Mouse (Mus musculus) ES-Bruce4 (cell line): ENCODE results near the gene Tnfsfm13. TPM values are rescaled to one million over a fixed set of nuclear protein-coding genes. Genes with fewer than 3 reads are reported as not detected.
A peak's percentile ranks its signal among the peaks of the same experiment; 100 is the strongest.

ENCODE experiments used
- H3K27ac ChIP-seq: 2 replicates; pipeline ENCODE4 v1.5.1; 2012; ENCODE audit warnings: low read length, inconsistent platforms; ENCODE audit not compliant: insufficient read depth
- H3K27me3 ChIP-seq: 2 replicates; pipeline ENCODE4 v1.6.1; 2012; ENCODE audit warnings: mild to moderate bottlenecking, low read length, inconsistent platforms; ENCODE audit not compliant: control insufficient read depth, poor library complexity, insufficient read depth, severe bottlenecking
- H3K36me3 ChIP-seq: 2 replicates; pipeline ENCODE4 v1.6.1; 2012; ENCODE audit warnings: inconsistent platforms, mild to moderate bottlenecking, low read length, moderate library complexity; ENCODE audit not compliant: control insufficient read depth, poor library complexity, insufficient read depth, severe bottlenecking
- H3K4me1 ChIP-seq: one replicate; pipeline ENCODE4 v1.8.1; 2011; ENCODE audit warnings: low read length; ENCODE audit not compliant: control insufficient read depth, insufficient read depth
- H3K4me3 ChIP-seq: 2 replicates; pipeline ENCODE4 v1.5.1; 2011; ENCODE audit warnings: low read depth, mild to moderate bottlenecking, low read length
- H3K9ac ChIP-seq: 2 replicates; pipeline ENCODE4 v1.6.1; 2012; ENCODE audit warnings: low read depth, mild to moderate bottlenecking, inconsistent platforms; ENCODE audit not compliant: poor library complexity, severe bottlenecking
- H3K9me3 ChIP-seq: replicated peaks from 2 replicates; pipeline ENCODE4 v1.6.1; 2012; ENCODE audit warnings: mild to moderate bottlenecking, low read length, inconsistent platforms; ENCODE audit not compliant: control insufficient read depth, poor library complexity, insufficient read depth, severe bottlenecking
- CTCF ChIP-seq: IDR thresholded peaks from one replicate; pipeline ENCODE4 v1.8.1; 2011; ENCODE audit warnings: low read depth, low read length
- EP300 ChIP-seq: IDR thresholded peaks from 2 replicates; pipeline ENCODE4 v1.6.1; 2011; ENCODE audit warnings: low read depth, low read length; ENCODE audit not compliant: insufficient read depth
- POLR2A ChIP-seq: IDR thresholded peaks from one replicate; pipeline ENCODE4 v1.8.1; 2011; ENCODE audit warnings: low read length; ENCODE audit not compliant: insufficient read depth
- polyA plus RNA-seq: library from polyadenylated mRNA; stranded (reverse); fragments of >200 nt; gene quantifications from 2 replicates; pipeline ENCODE4 v1.2.4, GENCODE M21; 2011; ENCODE audit warnings: low read depth; ENCODE audit not compliant: missing spikeins, insufficient read depth, insufficient read length

Tnfsfm13 gene
- polyA plus RNA-seq, 1 experiment = 3.6 TPM

DNA sequence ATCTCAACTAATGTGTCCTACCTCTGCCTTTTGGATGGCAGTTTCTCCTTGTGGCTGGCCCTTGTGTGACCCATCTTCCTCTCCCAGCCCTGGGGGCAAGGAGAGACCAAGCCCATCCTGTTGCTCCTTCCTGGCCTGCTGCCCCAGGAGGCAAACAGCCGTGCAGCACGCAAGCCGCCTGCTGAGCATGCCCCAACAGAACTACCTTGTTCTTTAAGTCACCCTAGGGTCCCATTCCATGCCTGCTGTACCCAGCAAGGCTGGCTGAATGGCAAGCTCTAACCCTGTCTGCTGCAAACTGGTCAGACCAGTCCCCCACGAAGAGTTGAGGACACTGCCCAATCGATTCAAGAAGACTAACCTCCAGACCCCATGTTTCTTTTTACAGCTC is 39.8 kb downstream of the Tnfsfm13 start:
- no peaks in the 10 kb centered on the region for H3K27me3 ChIP-seq
- no peaks in the 10 kb centered on the region for H3K9me3 ChIP-seq
- TF ChIP-seq POLR2A (no peak), EP300 (peak; percentile 93), CTCF (no peak)
- peak overlapping the region; percentile 85 for H3K27ac ChIP-seq
- peak overlapping the region; percentile 77 for H3K9ac ChIP-seq
- H3K36me3 ChIP-seq = peaks cover 20% of the 10 kb centered on the region
- H3K4me3 ChIP-seq = peak overlapping the region; percentile 77
- H3K4me1 ChIP-seq = no peaks in the 10 kb centered on the region

DNA sequence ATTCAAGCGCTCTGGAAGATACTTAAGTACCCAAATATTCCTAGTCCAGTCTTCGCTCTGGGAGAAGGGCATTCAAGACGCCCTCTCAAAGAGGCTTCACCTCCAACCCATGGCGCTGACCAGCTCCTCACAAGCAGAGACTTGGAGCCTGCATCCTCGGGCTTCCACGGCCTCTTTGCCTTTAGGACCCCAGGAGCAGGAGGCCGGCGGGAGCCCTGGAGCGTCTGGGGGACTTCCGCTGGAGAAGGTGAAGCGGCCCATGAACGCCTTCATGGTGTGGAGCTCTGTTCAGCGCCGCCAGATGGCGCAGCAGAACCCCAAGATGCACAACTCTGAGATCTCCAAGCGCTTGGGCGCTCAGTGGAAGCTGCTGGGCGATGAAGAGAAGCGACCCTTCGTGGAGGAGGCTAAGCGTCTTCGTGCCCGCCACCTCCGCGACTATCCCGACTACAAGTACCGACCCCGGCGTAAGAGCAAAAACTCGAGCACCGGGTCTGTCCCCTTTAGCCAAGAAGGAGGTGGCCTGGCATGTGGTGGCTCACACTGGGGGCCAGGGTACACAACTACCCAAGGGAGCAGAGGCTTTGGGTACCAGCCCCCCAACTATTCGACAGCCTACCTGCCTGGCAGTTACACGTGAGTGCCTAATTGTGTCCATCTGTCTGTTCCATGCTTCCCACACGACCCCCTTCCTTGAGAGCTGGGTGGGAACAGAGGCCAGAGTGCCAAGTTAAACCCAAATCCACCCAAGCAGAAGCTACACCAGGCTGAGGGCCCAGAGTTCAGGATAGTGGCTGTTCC is 40.4 kb downstream of the Tnfsfm13 start, which contains the start of gene Sox15:
Gene Sox15, plus strand, starts transcription at position 51 of the 801 bp plus-strand sequence.
- peak within 1 kb of the TSS; percentile 77 for H3K9ac ChIP-seq
- peak within 1 kb of the TSS; percentile 85 for H3K27ac ChIP-seq
- peak within 1 kb of the TSS; percentile 77 for H3K4me3 ChIP-seq
- TF ChIP-seq CTCF = peak; percentile 70
- peak; percentile 16 for TF ChIP-seq POLR2A
- TF ChIP-seq EP300 = 0 out of 2 replicates have a peak, but pooled peaks have one; percentile 33
- peaks cover 26% of the 10 kb centered on the region for H3K36me3 ChIP-seq
- no peaks in the 10 kb centered on the region for H3K9me3 ChIP-seq
- H3K4me1 ChIP-seq = no peaks in the 10 kb centered on the region
- no peaks in the 10 kb centered on the region for H3K27me3 ChIP-seq

DNA sequence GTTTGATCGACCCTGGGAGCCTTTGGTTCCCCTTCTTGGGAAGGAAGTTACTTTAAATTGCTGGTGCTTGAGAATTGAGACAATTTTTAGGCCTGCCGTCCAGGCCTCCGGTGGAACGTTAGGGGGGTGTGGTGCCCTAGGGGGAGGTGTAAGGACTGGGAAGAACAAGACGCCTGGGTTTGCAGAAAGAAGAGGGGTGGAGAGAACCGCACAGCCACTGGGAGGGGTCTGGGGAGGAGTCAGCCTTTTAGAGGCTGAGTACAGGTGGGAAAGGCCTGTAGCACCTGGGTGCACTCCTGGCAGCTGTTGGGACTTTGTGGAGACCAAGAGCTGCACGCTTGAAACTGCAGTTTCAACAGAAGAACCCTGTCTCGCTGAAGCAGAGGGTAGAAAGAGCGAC is 41.1 kb downstream of the Tnfsfm13 start:
- Histone ChIP-seq H3K4me1 (no peaks in the 10 kb centered on the region), H3K9me3 (no peaks in the 10 kb centered on the region), H3K27me3 (no peaks in the 10 kb centered on the region), H3K27ac (peak overlapping the region; percentile 85), H3K9ac (peak overlapping the region; percentile 77), H3K36me3 (peaks cover 32% of the 10 kb centered on the region), H3K4me3 (peak overlapping the region; percentile 77)
- peak; percentile 70; the same call in 1 of the 2 replicates for TF ChIP-seq EP300
- no peak for TF ChIP-seq CTCF
- peak; percentile 97 for TF ChIP-seq POLR2A

DNA sequence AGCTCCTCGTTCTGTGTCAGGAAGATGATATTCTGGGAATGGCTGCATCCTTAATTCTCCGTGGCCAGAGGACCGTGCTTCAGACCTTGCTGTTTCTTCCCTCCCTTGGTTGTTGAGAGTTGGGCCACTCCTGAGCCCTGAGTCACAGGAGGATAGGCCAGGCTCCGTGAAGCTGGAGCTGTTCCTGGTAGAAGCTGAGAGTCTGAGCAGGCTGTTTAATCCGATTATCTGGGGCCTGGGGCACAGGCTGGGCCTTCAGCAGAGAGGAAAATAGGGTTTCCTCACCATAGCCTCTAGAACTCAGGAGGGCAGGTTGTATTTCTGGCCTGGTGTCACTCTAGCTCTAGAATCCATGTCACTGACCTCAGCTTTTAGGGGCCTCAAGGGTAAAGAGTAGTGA is 42.5 kb downstream of the Tnfsfm13 start:
- H3K27ac ChIP-seq = peak overlapping the region; percentile 85
- H3K36me3 ChIP-seq = peaks cover 40% of the 10 kb centered on the region
- no peaks in the 10 kb centered on the region for H3K9me3 ChIP-seq
- no peak overlapping the region for H3K9ac ChIP-seq
- no peak for TF ChIP-seq POLR2A
- no peak for TF ChIP-seq CTCF
- no peak for TF ChIP-seq EP300
- H3K4me3 ChIP-seq = no peak overlapping the region
- H3K27me3 ChIP-seq = no peaks in the 10 kb centered on the region
- no peaks in the 10 kb centered on the region for H3K4me1 ChIP-seq

DNA sequence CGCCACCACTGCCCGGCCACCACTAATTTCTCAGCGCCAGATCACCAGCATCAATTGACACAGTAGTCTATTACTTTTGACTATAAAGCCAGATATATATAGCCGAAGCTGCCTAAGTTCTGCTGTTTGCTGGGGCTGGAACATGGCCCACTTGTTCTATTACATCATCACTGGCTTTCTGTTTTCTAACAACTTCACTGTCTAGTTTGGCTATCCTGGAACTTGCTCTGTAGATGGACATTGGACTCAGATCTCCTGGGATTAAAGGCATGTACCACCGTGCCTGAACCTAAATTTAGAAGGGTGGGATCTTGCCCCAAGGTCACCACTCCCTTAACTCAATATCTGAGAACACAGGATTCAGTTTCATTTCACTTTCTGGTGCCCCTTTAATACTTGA is 50.0 kb downstream of the Tnfsfm13 start:
- Histone ChIP-seq H3K27ac (no peak overlapping the region), H3K9ac (no peak overlapping the region), H3K27me3 (no peaks in the 10 kb centered on the region), H3K9me3 (no peaks in the 10 kb centered on the region), H3K4me1 (no peaks in the 10 kb centered on the region), H3K4me3 (no peak overlapping the region), H3K36me3 (peaks cover 88% of the 10 kb centered on the region)
- TF ChIP-seq EP300 = no peak
- TF ChIP-seq CTCF = no peak
- no peak for TF ChIP-seq POLR2A

DNA sequence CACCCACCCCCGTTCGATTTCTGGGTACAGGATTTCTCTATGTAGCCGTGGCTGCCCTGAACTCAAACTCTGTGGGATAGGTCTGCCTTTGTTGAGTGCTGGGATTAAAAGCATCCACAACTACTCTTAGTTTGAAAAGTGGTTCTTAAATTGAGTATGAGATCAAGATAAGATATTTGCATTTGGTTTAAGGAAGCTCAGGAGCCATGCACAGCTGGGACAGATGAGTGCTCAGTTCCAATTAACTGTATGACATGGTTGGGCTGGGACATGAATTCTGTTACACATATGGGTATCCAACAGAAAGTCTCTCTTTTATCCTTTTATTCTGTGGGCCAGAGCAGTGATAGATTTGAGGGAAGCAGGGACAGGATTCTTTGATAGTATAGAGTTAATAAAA is 60.4 kb downstream of the Tnfsfm13 start:
- no peaks in the 10 kb centered on the region for H3K27me3 ChIP-seq
- H3K4me1 ChIP-seq = no peaks in the 10 kb centered on the region
- H3K36me3 ChIP-seq = peaks cover 49% of the 10 kb centered on the region
- no peak overlapping the region for H3K4me3 ChIP-seq
- no peak overlapping the region for H3K27ac ChIP-seq
- H3K9ac ChIP-seq = peak overlapping the region; percentile 33
- no peaks in the 10 kb centered on the region for H3K9me3 ChIP-seq
- TF ChIP-seq POLR2A = no peak
- TF ChIP-seq CTCF = no peak
- no peak for TF ChIP-seq EP300
